Mouse (Mus musculus): ENCODE results near the gene Gm6880. TPM values are rescaled to one million over a fixed set of nuclear protein-coding genes. Genes with fewer than 3 reads are reported as not detected.
"Not testable (repeated sequence)": the region's sequence is repeated elsewhere in the genome, so short reads cannot be mapped to it uniquely, and the experiment has no call there.

Gm6880 gene
- not detected in 2 replicates for polyA plus RNA-seq (2015; fragmentation: Nextera tagmentation; extraction: Ambion mirVana)

DNA sequence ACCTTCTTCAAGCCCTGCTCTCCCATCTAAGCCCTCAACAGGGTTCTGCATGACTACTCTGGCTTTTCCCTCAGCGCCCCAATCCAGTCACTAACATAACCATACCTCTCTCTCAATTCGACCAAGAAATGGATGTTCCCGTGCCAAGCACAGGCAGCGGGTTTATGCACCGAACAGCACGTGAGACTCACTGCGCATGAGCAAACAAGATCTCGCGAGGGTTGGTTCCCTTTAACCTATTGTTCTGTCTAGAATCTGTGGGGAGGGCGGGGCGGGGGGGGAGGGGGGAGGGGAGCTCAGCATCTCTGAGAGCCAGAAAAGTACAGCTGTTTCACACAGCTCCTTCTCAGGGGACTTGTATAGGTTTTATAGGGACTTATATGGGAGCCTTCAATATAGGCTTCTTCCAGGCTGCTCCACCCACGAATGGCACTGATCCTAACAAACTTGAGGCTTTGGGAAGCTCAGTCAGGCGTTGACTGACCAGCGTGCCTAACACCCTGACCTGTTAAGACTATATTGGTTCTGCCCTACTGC, at the start of gene Gm6880:
Gene Gm6880, minus strand, starts transcription at position 51 of the 537 bp plus-strand sequence.
- not testable (repeated sequence) for H3K4me3 ChIP-seq; H3K27me3 ChIP-seq; H3K4me1 ChIP-seq (replicated peaks); ATAC-seq (ENCODE audit: low FRiP score); H3K36me3 ChIP-seq; H3K9ac ChIP-seq; H3K27ac ChIP-seq; H3K9me3 ChIP-seq; H3K4me2 ChIP-seq
- 74% methylated on average over 13 of the region's 14 CpGs for WGBS

DNA sequence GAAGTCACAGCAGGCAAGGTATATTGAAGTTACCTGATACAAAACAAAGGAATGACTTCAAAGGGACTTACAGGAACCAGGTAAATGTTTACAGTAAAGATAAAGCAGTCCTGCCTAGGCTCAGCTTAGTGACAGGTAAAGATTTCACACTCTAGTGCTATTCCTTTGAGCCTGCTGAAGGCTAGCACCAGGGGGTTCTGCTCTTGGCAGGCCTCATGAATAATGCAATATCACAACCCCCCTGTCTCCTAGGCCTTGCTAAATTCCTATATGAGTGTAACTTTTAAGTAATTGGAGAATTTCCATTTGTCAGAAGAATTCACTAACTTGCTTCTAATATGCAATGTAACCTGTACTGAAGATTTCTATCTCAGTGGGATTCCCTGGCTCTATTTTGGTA, 36.3 kb upstream of the Gm6880 start:
- ATAC-seq (ENCODE audit: low FRiP score); H3K27me3 ChIP-seq; H3K4me1 ChIP-seq (replicated peaks); H3K36me3 ChIP-seq; H3K27ac ChIP-seq; H3K9me3 ChIP-seq; H3K9ac ChIP-seq; H3K4me3 ChIP-seq; H3K4me2 ChIP-seq: not testable (repeated sequence)

DNA sequence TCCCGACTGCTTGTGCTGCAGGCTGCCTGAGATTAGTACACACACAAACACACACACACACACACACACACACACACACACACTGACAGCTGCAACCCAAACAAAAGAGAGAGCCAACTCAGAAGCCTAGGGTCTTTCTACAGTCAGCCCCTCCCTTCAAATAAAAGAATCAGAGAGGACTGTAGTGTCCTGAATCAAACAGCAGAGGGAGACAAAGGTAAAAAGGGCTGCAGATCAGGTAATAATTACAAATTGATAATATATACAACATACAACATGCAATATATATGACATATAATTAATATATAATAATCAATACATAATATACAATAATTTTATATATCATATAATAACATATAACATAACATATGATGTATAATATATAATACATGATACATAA, 15.9 kb upstream of the Gm6880 start:
- no peak overlapping the region for H3K4me3 ChIP-seq
- ATAC-seq (ENCODE audit: low FRiP score), result no peak
- H3K9me3 ChIP-seq, result no peaks in the 10 kb centered on the region
- H3K4me1 ChIP-seq (replicated peaks), result no peaks in the 10 kb centered on the region
- H3K4me2 ChIP-seq, result no peak overlapping the region
- H3K27ac ChIP-seq, result no peak overlapping the region
- no peaks in the 10 kb centered on the region for H3K27me3 ChIP-seq
- no peaks in the 10 kb centered on the region for H3K36me3 ChIP-seq
- 44% methylated on average over 1 of the region's 1 CpGs for WGBS
- no peak overlapping the region for H3K9ac ChIP-seq

DNA sequence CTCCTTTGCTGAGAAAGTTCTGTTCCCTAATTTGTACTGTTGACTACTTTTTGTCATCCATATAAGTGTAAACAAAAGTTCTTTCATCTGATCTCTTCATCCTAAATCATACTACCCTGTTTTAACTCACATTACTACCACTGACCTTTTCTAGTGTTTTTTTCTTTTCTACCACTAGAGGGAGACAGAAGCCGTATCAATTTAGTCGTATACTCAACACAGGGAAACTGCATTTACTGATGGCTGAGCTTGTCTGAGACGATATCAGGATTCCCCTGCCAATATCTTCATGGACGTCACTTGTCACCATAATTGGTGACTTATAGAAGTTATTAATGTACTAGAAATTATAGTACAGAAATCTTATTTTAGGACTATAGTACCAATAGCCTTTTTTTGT, 28.4 kb downstream of the Gm6880 start:
- WGBS, result 16% methylated on average over 4 of the region's 4 CpGs
- H3K4me2 ChIP-seq, result no peak overlapping the region
- no peaks in the 10 kb centered on the region for H3K9me3 ChIP-seq
- no peak overlapping the region for H3K9ac ChIP-seq
- H3K36me3 ChIP-seq, result peaks cover 8% of the 10 kb centered on the region
- no peak overlapping the region for H3K4me3 ChIP-seq
- no peaks in the 10 kb centered on the region for H3K4me1 ChIP-seq (replicated peaks)
- ATAC-seq (ENCODE audit: low FRiP score), result 0 out of 2 replicates have a peak, but pooled peaks have one; percentile 71
- H3K27ac ChIP-seq, result no peak overlapping the region
- no peaks in the 10 kb centered on the region for H3K27me3 ChIP-seq

DNA sequence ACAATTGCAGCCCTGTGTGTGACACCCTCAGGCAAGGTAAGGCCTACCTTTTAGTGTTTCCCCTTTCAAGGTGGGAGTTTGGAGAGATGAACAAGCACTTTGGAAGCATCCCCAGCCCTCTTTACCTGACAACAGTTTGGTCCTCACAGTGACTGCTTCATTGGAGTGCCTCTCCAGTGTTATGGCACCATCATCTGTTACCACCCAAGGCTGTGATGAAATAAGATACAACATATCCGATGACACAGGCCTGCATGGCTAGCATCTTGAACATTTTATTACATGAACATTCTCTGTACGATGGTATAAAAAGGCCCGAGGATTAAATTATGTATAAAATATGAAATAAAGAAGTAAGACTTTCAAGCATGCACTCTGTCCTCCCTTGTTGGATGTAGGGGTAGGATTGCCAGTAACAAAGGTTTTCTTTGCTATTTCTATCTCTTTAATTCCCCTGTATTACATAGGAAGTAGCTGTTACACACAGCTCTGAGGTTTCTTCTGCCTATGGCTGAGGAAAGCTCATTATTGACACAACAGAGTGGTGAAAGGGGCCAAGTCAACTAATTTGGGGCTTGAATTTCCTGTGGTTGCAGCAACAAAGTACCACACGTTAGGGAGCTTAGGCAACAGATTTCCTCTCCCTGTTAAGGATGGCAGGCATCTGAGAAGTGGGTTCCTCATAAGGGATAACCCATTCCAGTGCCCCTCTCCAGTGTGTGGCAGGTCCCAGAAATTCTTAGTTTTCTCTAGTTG, 29.9 kb downstream of the Gm6880 start:
- no peaks in the 10 kb centered on the region for H3K27me3 ChIP-seq
- no peak overlapping the region for H3K9ac ChIP-seq
- no peak overlapping the region for H3K27ac ChIP-seq
- no peak for ATAC-seq (ENCODE audit: low FRiP score)
- no peak overlapping the region for H3K4me3 ChIP-seq
- peaks cover 11% of the 10 kb centered on the region for H3K36me3 ChIP-seq
- no peaks in the 10 kb centered on the region for H3K4me1 ChIP-seq (replicated peaks)
- H3K4me2 ChIP-seq, result no peak overlapping the region
- WGBS, result 83% methylated on average over 4 of the region's 4 CpGs
- no peaks in the 10 kb centered on the region for H3K9me3 ChIP-seq

Other genes with a start within 250 kb of the Gm6880 start
- 88.8 and 111 TPM in 2 replicates for gene Flna, start 231.6 kb downstream of the Gm6880 start, polyA plus RNA-seq (2015; fragmentation: Nextera tagmentation; extraction: Ambion mirVana)
- 16.9 and 18.3 TPM in 2 replicates for gene Emd, start 226.7 kb downstream of the Gm6880 start, polyA plus RNA-seq (2015; fragmentation: Nextera tagmentation; extraction: Ambion mirVana)
- 532 and 538 TPM in 2 replicates for gene Rpl10, start 210.6 kb downstream of the Gm6880 start, polyA plus RNA-seq (2015; fragmentation: Nextera tagmentation; extraction: Ambion mirVana)
- 86.8 and 91.5 TPM in 2 replicates for gene Taz, start 199.5 kb downstream of the Gm6880 start, polyA plus RNA-seq (2015; fragmentation: Nextera tagmentation; extraction: Ambion mirVana)
- 3.6 and 5.2 TPM in 2 replicates for gene Dnase1l1, start 199.1 kb downstream of the Gm6880 start, polyA plus RNA-seq (2015; fragmentation: Nextera tagmentation; extraction: Ambion mirVana)
- gene Atp6ap1, start 184.3 kb downstream of the Gm6880 start, polyA plus RNA-seq (2015; fragmentation: Nextera tagmentation; extraction: Ambion mirVana), result 218 and 223 TPM in 2 replicates
- gene Gdi1, start 176.4 kb downstream of the Gm6880 start, polyA plus RNA-seq (2015; fragmentation: Nextera tagmentation; extraction: Ambion mirVana), result 963 and 1,001 TPM in 2 replicates
- gene Fam50a, start 168.4 kb downstream of the Gm6880 start, polyA plus RNA-seq (2015; fragmentation: Nextera tagmentation; extraction: Ambion mirVana), result 58.2 and 59.1 TPM in 2 replicates
- gene Plxna3, start 152.3 kb downstream of the Gm6880 start, polyA plus RNA-seq (2015; fragmentation: Nextera tagmentation; extraction: Ambion mirVana), result 51.1 and 53.9 TPM in 2 replicates
- 79.4 and 79.8 TPM in 2 replicates for gene Lage3, start 127.8 kb downstream of the Gm6880 start, polyA plus RNA-seq (2015; fragmentation: Nextera tagmentation; extraction: Ambion mirVana)
- 61.6 and 64.0 TPM in 2 replicates for gene Ubl4a, start 108.2 kb downstream of the Gm6880 start, polyA plus RNA-seq (2015; fragmentation: Nextera tagmentation; extraction: Ambion mirVana)
- gene Slc10a3, start 108.0 kb downstream of the Gm6880 start, polyA plus RNA-seq (2015; fragmentation: Nextera tagmentation; extraction: Ambion mirVana), result 8.2 and 8.5 TPM in 2 replicates
- gene Fam3a, start 88.1 kb downstream of the Gm6880 start, polyA plus RNA-seq (2015; fragmentation: Nextera tagmentation; extraction: Ambion mirVana), result 36.3 and 36.5 TPM in 2 replicates
- gene Ikbkg, start 88.1 kb downstream of the Gm6880 start, polyA plus RNA-seq (2015; fragmentation: Nextera tagmentation; extraction: Ambion mirVana), result 15.4 and 18.8 TPM in 2 replicates
- gene G6pdx, start 52.2 kb downstream of the Gm6880 start, polyA plus RNA-seq (2015; fragmentation: Nextera tagmentation; extraction: Ambion mirVana), result 49.9 and 55.0 TPM in 2 replicates
- not detected in 2 replicates for gene Olfr1326-ps1, start 93.5 kb upstream of the Gm6880 start, polyA plus RNA-seq (2015; fragmentation: Nextera tagmentation; extraction: Ambion mirVana)
- gene Olfr1325, start 111.3 kb upstream of the Gm6880 start, polyA plus RNA-seq (2015; fragmentation: Nextera tagmentation; extraction: Ambion mirVana), result not detected in 2 replicates
- gene Gm5640, start 164.2 kb upstream of the Gm6880 start, polyA plus RNA-seq (2015; fragmentation: Nextera tagmentation; extraction: Ambion mirVana), result 0.18 and 0.21 TPM in 2 replicates

Measured in hindbrain, embryonic 13.5 days (tissue).